Mouse (Mus musculus) urinary bladder, adult 18-20 months (tissue): ENCODE results near the gene Strn4.
A peak's percentile ranks its signal among the peaks of the same experiment; 100 is the strongest.

ENCODE experiments used
- DNase-seq, 2 experiments: peaks; one replicate each; pipeline ENCODE4 v3.0.0; 2022; ENCODE audit warnings: low spot score in 2 of 2, mixed read lengths in 2 of 2

The Strn4 gene

GRCm38 (mm10) chr7:16841561-16842560 is 26.2 kb downstream of the Strn4 start:
- no peak for DNase-seq

- peak; percentile 88 to 96 for DNase-seq
These were observed 27.0 kb downstream of the Strn4 start, which contains the start of gene Prkd2 for GRCm38 (mm10) chr7:16842645-16843063. TSS of gene Prkd2 (plus strand) at chr7:16842902.

- peak; percentile 58 to 62 for DNase-seq
These were observed 27.9 kb downstream of the Strn4 start for GRCm38 (mm10) chr7:16843441-16844171.

GRCm38 (mm10) chr7:16844696-16845071 is 29.0 kb downstream of the Strn4 start:
- DNase-seq, result no peak

- no peak for DNase-seq
These were observed 29.6 kb downstream of the Strn4 start for GRCm38 (mm10) chr7:16845072-16845819.

GRCm38 (mm10) chr7:16845820-16846167 is 30.1 kb downstream of the Strn4 start:
- DNase-seq, result no peak

GRCm38 (mm10) chr7:16846775-16847174 is 31.1 kb downstream of the Strn4 start:
- no peak for DNase-seq

GRCm38 (mm10) chr7:16847507-16847906 is 31.8 kb downstream of the Strn4 start:
- no peak for DNase-seq

GRCm38 (mm10) chr7:16848579-16848978 is 32.9 kb downstream of the Strn4 start:
- DNase-seq, result no peak

GRCm38 (mm10) chr7:16851636-16852035 is 35.9 kb downstream of the Strn4 start:
- no peak for DNase-seq

- DNase-seq, result no peak
These were observed 37.7 kb downstream of the Strn4 start for GRCm38 (mm10) chr7:16853302-16853831.

GRCm38 (mm10) chr7:16858336-16858735 is 42.6 kb downstream of the Strn4 start:
- no peak for DNase-seq

GRCm38 (mm10) chr7:16859902-16860651 is 44.4 kb downstream of the Strn4 start:
- DNase-seq, result no peak

GRCm38 (mm10) chr7:16867488-16867887 is 51.8 kb downstream of the Strn4 start:
- no peak for DNase-seq

GRCm38 (mm10) chr7:16869497-16869896 is 53.8 kb downstream of the Strn4 start:
- DNase-seq, result no peak

- DNase-seq, result no peak
These were observed 55.9 kb downstream of the Strn4 start for GRCm38 (mm10) chr7:16871600-16871999.

GRCm38 (mm10) chr7:16872478-16872877 is 56.8 kb downstream of the Strn4 start:
- DNase-seq, result no peak

- DNase-seq, result no peak
These were observed 57.7 kb downstream of the Strn4 start for GRCm38 (mm10) chr7:16873392-16873791.

GRCm38 (mm10) chr7:16874190-16874589 is 58.5 kb downstream of the Strn4 start:
- DNase-seq, result peak; percentile 58 to 64

- peak; percentile 96 to 100 for DNase-seq
These were observed 59.1 kb downstream of the Strn4 start for GRCm38 (mm10) chr7:16874756-16875309.

GRCm38 (mm10) chr7:16875310-16875325 is 59.4 kb downstream of the Strn4 start, which contains the start of gene Dact3:
TSS of gene Dact3 (plus strand) at chr7:16875317.
- no peak for DNase-seq
